Mouse (Mus musculus): ENCODE measurements around the gene 4921524J17Rik. TPM values are rescaled to one million over a fixed set of nuclear protein-coding genes. Genes with fewer than 3 reads are reported as not detected.

4921524J17Rik gene
- polyA plus RNA-seq, 2 experiments from 2014 or later = 68.1 to 74.0 TPM

DNA sequence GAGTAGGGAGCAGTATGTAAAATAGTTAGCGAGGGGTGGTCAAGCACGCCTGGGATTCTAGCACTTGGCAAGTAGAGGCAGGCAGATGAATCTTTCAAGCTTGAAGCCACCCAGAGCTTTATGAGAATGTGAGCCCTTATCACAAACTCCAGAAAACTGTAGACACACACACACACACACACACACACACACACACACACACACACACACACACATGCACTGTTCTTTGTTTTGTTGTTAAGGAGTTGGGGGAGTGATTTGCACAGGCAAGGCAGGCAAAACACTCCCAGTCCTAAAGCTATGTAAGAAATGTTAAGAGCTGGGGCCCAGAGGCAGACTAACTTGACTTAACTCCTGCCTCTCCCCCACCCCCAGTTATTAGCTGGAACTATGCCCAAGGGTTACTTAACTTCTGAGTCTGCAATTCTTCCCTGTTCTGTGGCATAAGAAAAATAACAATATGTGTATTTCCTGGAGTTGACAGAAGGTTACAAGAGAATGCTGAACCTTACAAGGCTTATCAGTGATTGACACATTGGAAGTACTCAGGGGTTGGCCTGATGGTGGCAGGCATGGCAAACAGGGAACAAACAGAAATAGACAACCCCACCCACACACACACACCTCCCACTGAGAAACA, 53.4 kb downstream of the 4921524J17Rik start:
- no peak for ATAC-seq

DNA sequence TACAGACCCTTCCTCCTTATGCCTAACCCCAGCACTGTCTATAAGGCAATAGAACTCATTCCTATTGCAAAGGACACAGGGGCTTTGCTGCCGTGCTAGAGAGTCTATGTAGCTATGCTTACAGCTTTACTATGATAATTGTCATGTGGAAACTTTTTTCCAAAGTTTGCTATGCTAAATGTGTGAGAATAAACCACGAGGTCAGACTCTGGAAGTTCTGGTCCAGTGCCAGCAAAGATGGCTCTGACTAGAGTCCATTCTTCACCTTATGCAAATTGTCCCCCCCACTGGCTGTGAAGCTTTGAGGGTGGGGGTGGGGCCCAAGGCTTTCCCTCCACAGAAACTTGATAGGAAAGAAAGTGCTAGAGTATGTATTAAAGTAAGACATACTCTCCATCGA, 56.1 kb downstream of the 4921524J17Rik start:
- no peak for ATAC-seq

DNA sequence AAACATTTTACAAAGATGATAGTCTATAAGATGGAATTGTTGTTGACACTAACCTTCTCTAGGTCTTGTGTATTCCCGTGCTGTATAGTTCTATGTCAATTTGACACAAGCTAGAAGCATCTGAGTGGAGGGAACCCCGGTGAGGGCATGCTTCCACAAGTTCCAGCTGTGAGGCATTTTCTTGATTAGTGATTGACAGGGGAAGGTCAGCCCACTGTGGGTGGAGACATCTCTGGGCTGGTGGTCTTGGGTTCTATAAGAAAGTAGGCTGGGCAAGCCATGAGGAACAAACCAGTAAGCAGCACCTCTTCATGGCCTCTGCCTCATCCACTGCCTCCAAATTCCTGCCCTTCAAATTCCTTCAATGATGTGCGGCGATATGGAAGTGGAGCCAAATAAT, 58.3 kb downstream of the 4921524J17Rik start:
- no peak for ATAC-seq

DNA sequence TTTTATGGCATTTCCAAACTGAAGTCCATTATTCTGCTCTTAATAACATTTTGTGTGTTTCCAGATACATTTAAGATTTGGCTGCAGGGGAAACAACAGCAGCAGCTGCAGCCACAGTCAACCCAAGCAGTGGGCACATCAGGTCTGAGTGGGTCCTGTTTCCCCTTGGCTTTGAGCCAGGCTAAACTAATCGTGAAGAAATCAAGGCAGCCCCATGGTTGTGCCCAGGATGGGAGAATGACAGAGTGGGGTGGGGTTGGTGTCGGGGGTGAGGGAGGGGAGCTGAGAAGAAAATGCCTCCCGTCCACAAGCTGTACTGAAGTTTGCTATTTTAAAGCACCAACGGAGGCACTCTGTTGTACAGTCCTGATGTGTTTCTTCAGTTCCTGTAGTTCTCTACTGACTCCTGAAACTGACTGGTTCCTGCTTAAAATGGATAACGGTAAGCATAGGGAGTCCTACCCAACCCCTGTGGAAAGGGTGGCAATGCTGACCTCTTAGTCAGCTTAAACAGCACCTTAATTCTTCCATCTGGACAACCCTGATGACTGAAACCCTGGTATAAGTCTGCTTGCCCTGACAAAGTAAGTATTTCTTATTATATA, 59.1 kb downstream of the 4921524J17Rik start:
- ATAC-seq = no peak

DNA sequence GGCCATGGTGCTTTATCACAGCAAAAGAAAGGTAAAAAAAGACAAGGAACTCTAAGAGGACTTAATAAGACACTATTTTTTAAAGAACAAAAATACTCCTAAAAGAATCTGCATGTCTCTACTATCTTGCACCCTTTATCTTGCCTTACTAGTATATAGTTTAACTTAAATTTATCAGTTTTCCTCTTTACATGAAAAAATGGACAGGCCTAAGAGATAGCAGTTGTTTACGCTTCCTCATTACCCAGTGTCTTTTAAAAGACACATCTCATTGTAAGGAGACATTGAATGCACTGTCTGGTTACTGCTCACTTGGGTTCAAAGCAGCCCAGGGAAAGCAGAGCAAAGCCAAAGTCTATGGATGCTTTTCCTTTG, 60.2 kb downstream of the 4921524J17Rik start:
- ATAC-seq = no peak

DNA sequence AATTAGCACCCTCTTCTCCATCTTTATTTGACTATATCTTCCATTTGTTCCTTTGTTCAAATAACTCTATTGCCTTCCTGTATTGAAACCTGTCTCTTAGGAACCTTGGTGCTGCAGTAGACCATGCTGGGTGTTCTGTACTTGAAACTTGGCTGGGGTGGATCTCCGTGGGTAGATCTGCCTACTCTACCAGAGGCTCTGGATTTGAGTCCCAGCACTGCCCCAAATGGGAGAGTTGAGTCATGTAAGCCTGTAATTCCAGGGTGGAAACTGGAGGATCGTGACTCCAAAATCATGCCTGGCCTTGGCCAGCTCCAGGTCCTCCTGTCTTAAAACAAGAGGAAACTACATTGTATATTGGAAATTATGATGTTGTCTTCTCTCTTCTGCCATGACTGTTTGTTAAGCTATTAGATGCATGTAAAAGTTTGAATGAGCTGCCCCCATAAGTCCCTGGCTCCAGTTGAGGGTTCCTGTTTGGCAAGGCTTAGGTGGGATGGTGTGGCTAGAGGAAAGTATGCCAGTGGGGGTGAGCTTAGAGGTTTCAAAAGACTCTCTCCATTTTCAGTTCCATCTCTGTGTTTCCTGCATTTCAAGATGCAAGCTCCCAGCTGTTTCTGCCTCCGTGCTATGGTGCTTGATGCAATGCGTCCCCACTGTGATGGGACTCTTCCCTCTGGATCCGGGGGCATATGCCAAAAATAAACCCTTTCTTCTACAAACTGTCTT, 60.7 kb downstream of the 4921524J17Rik start:
- no peak for ATAC-seq

DNA sequence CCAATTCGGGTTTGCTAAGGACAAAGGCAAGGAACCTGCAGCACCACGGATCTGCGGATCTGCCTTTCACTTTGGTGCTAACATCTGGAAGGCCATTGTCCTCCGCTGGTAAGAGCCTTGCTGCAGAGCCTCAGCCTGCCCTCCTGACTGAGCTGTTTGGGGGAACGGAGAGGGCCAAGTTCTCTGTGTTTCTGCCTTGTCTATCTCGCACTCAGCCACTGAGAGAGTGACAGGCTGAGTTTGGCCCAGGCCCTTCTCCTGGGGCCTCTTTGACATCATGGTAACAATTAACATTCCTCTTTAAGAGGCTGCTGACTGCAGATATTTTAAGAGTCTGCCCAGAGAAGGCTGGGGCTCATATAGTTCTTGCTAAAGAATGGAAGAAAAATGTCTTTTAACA, 67.5 kb downstream of the 4921524J17Rik start:
- ATAC-seq = no peak

DNA sequence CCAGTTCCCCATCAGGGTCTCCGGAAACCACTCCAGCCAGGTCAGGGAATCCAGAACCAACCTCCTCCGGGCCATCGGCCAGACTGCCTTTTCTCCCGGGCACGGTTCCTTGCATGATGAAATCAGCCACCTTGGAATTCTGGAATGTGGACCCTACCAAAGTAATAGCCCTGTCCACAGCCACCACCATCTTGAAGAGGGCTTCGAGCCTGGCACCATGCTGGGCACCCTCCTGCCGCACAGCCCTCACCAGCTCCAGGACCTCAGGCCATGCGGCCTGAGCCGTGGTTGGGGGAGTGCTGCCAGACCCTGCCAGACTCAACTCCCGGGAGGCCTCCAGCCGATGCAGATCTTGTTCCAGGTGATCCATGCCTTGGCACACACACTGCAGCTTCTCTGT, 68.0 kb downstream of the 4921524J17Rik start:
- no peak for ATAC-seq

DNA sequence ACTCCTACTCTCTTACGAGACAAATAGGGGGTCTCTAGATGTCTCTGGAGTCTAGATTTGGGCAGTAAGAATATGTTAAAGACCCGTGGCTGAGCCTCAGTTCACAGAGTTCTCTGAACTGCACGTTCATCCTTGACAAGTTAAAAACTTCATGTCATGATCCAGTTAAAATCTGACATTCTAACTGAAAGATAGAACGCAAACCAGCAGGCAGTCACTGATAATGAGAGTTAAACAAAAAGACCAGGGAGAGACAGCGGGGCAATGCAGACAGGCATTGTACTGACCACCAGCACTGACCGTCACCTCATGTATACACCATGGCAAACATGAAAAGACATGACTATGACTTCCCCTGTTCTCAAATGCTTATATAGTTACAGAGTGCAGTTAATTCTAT, 69.2 kb downstream of the 4921524J17Rik start:
- no peak for ATAC-seq

DNA sequence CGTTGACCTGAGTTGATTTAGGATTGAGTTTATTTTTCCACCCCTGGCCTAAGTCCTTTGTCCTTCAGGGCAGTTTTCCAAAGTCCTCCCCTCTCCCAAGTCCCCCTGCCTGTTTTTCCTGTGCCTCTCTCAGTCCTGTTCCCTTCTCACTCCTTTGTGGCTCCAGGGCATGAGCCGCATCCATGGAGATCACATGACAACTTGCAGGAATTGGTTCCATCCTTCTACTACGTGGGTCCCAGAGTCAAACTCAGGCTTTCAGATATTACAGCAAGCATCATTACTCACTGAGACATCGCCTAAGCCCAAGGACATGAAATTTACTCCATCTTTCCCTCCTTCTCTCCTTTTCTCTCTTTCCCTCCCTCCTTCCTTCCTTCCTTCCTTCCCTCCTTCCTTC, 70.4 kb downstream of the 4921524J17Rik start:
- no peak for ATAC-seq

Other genes with a start within 250 kb of the 4921524J17Rik start
- not detected for gene Olfr371, start 206.8 kb downstream of the 4921524J17Rik start, polyA plus RNA-seq (2017; shearing (Covaris generic))
- 10 to 100 TPM; 32.6 to 34.9 TPM for gene Orc6, start 133.2 kb downstream of the 4921524J17Rik start, polyA plus RNA-seq (2017; shearing (Covaris generic))
- gene Vps35, start 133.0 kb downstream of the 4921524J17Rik start, polyA plus RNA-seq (2017; shearing (Covaris generic)) = 100 to 1,000 TPM in 1 of 2 experiments, 10 to 100 TPM in 1; 98.5 to 119 TPM
- not detected for gene Mylk3, start 46.5 kb downstream of the 4921524J17Rik start, polyA plus RNA-seq (2017; shearing (Covaris generic))
- gene Gpt2, start 59.7 kb upstream of the 4921524J17Rik start, polyA plus RNA-seq (2017; shearing (Covaris generic)) = under 1 TPM; 0.12 to 0.54 TPM
- 100 to 1,000 TPM; 148 to 158 TPM for gene Dnaja2, start 122.5 kb upstream of the 4921524J17Rik start, polyA plus RNA-seq (2017; shearing (Covaris generic))

All from CD4-positive, CD25-positive, alpha-beta regulatory T cell, adult 4 months (primary cell).